Mouse (Mus musculus): ENCODE results near the gene Radil. TPM values are rescaled to one million over a fixed set of nuclear protein-coding genes. Genes with fewer than 3 reads are reported as not detected.

Gene Radil
- polyA plus RNA-seq, 1 experiment: 0.82 TPM

DNA sequence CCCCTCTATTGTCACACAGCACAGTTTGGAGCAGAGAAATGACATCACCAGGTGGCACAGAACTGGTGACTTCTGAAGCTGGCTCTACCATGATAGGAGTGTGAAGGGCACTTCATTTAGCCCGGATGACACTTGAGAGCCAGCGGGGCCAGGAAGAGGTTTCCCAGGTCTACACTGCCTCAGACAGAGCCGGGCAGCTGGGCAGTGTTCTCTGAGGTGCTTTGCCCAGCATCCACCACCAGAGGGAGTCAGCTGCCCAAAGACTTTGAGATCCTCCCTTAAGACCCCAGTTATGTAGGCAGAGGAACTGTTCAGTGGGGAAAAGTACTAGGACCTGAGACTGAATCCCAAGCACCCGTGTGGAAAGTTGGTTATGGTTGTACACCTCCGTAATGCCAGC lies 30.6 kb upstream of the Radil start:
- 15% methylated on average over 5 of the region's 5 CpGs for WGBS
- no peaks in the 10 kb centered on the region for H3K27me3 ChIP-seq (ENCODE audit: control insufficient read depth, insufficient read depth, low read length)
- no peaks in the 10 kb centered on the region for H3K36me3 ChIP-seq (ENCODE audit: control insufficient read depth, insufficient read depth, low read length)

DNA sequence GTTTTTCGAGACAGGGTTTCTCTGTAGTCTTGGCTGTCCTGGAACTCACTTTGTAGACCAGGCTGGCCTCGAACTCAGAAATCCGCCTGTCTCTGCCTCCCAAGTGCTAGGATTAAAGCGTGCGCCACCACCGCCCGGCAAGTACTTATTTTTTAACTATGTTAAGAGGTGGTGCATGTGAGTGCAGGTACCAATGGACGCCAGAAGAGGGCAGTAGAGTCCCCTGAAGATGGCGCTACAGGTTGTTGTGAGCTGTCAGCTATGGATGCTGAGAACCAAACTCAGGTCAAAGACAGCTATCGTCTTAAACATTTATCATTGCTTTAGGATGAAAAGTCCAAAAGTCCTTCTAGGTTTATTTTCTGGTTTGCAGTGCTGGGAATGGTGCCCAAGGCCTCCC lies 27.3 kb upstream of the Radil start:
- no peak overlapping the region for H3K27ac ChIP-seq (ENCODE audit: insufficient read depth, low read depth, low read length)
- H3K4me1 ChIP-seq (ENCODE audit: control insufficient read depth, insufficient read depth, insufficient read length, low read length): no peaks in the 10 kb centered on the region
- H3K4me3 ChIP-seq (ENCODE audit: low read depth, low read length): no peak overlapping the region
- TF ChIP-seq CTCF (IDR thresholded peaks at IDR 0.05; ENCODE audit: extremely low read depth, insufficient read length, insufficient replicate concordance, low read depth, low read length) (peak; percentile 15; the same call in 1 of the 2 replicates), POLR2A (IDR thresholded peaks at IDR 0.05; ENCODE audit: low read depth, low read length) (no peak)
- 87% methylated on average over 10 of the region's 10 CpGs for WGBS
- H3K36me3 ChIP-seq (ENCODE audit: control insufficient read depth, insufficient read depth, low read length): no peaks in the 10 kb centered on the region
- H3K27me3 ChIP-seq (ENCODE audit: control insufficient read depth, insufficient read depth, low read length): no peaks in the 10 kb centered on the region

More for the DNA sequence above, 30.6 kb upstream of the Radil start:
- H3K4me3 ChIP-seq (ENCODE audit: low read depth, low read length): no peak overlapping the region
- TF ChIP-seq POLR2A (IDR thresholded peaks at IDR 0.05; ENCODE audit: low read depth, low read length) (no peak), CTCF (IDR thresholded peaks at IDR 0.05; ENCODE audit: extremely low read depth, insufficient read length, insufficient replicate concordance, low read depth, low read length) (peak; percentile 80; the same call in 1 of the 2 replicates)
- H3K4me1 ChIP-seq (ENCODE audit: control insufficient read depth, insufficient read depth, insufficient read length, low read length): no peaks in the 10 kb centered on the region
- H3K27ac ChIP-seq (ENCODE audit: insufficient read depth, low read depth, low read length): no peak overlapping the region

DNA sequence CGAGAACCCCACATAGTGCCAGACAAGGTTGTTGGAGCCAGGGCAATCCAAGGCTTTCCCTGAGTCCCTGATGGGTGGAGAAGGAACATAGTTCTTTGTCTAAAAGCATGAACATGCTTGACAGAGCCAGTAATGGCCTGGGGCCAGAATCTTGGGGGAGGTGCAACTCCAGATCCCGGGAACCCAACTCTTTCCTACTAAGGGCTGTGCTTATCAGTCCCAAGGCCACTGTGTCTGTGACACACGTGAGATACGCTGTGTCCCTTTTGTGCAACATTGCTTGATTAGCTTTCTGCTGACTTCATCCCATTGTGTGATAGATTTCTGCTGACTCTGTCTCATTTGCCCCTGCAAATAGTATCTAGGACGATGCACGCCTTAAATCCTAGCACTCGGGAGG lies 25.9 kb upstream of the Radil start:
- Histone ChIP-seq H3K4me3 (ENCODE audit: low read depth, low read length) (no peak overlapping the region), H3K27me3 (ENCODE audit: control insufficient read depth, insufficient read depth, low read length) (no peaks in the 10 kb centered on the region), H3K36me3 (ENCODE audit: control insufficient read depth, insufficient read depth, low read length) (no peaks in the 10 kb centered on the region), H3K4me1 (ENCODE audit: control insufficient read depth, insufficient read depth, insufficient read length, low read length) (no peaks in the 10 kb centered on the region), H3K27ac (ENCODE audit: insufficient read depth, low read depth, low read length) (no peak overlapping the region)
- TF ChIP-seq CTCF (IDR thresholded peaks at IDR 0.05; ENCODE audit: extremely low read depth, insufficient read length, insufficient replicate concordance, low read depth, low read length) (no peak), POLR2A (IDR thresholded peaks at IDR 0.05; ENCODE audit: low read depth, low read length) (no peak)
- 56% methylated on average over 7 of the region's 7 CpGs for WGBS

DNA sequence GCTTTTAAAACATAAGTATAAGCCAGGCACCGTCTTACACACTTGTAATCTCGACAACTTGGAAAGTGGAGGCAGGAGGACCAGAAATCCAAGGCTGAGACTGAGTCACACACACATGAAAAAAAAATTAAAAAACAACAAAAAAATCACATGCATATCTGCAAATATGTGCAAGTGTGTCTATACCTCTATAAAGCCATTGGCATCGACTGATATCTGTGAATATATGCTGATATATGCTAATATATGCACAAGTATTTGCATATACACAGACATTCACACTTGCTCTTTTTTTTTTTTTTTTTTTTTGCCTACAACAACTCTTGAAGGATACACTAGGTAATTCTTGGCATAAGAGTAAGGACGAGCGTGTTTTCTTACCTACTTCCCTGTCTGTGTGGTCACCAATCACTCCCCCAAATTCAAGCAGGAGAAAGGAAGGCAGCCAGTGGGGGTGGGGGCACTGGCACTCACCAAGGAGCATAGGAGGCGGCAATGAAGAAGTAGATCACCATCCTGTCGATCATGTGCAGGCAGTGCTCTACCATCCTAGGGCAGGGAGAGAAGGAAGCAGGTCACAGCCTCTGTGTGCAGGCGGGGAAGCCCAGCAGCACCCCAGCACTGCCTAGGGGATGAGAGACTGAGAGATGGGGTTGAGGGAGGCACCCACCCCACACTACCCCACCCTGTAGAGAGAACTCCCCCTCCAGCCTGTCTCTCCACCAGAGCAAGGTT lies 23.6 kb upstream of the Radil start:
- no peaks in the 10 kb centered on the region for H3K4me1 ChIP-seq (ENCODE audit: control insufficient read depth, insufficient read depth, insufficient read length, low read length)
- H3K27ac ChIP-seq (ENCODE audit: insufficient read depth, low read depth, low read length): no peak overlapping the region
- no peak overlapping the region for H3K4me3 ChIP-seq (ENCODE audit: low read depth, low read length)
- no peaks in the 10 kb centered on the region for H3K36me3 ChIP-seq (ENCODE audit: control insufficient read depth, insufficient read depth, low read length)
- TF ChIP-seq POLR2A (IDR thresholded peaks at IDR 0.05; ENCODE audit: low read depth, low read length): no peak
- TF ChIP-seq CTCF (IDR thresholded peaks at IDR 0.05; ENCODE audit: extremely low read depth, insufficient read length, insufficient replicate concordance, low read depth, low read length): no peak
- 77% methylated on average over 8 of the region's 8 CpGs for WGBS
- H3K27me3 ChIP-seq (ENCODE audit: control insufficient read depth, insufficient read depth, low read length): no peaks in the 10 kb centered on the region

DNA sequence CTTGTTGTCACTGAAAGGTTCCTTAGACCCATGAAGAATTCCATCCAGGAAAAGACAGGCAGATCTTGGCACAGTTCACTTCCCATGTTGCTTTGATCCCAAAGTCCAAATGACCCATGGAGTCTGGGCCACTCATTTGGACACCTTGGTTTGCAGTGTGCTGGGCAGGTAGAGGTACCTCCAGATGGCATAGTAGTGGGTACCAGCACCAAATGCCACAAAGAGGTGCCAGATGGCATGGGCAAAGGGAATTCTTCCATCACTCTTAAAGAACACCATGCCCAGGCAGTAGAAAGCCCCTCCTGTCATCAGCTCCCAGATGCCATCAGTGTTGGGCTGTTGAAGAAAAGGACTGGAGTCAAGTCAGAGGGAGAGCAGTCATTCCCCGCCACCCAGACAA lies 13.7 kb upstream of the Radil start:
- TF ChIP-seq CTCF (IDR thresholded peaks at IDR 0.05; ENCODE audit: extremely low read depth, insufficient read length, insufficient replicate concordance, low read depth, low read length) (no peak), POLR2A (IDR thresholded peaks at IDR 0.05; ENCODE audit: low read depth, low read length) (no peak)
- no peak overlapping the region for H3K27ac ChIP-seq (ENCODE audit: insufficient read depth, low read depth, low read length)
- no peaks in the 10 kb centered on the region for H3K36me3 ChIP-seq (ENCODE audit: control insufficient read depth, insufficient read depth, low read length)
- H3K27me3 ChIP-seq (ENCODE audit: control insufficient read depth, insufficient read depth, low read length): no peaks in the 10 kb centered on the region
- H3K4me3 ChIP-seq (ENCODE audit: low read depth, low read length): no peak overlapping the region
- 81% methylated on average over 1 of the region's 1 CpGs for WGBS
- H3K4me1 ChIP-seq (ENCODE audit: control insufficient read depth, insufficient read depth, insufficient read length, low read length): no peaks in the 10 kb centered on the region

DNA sequence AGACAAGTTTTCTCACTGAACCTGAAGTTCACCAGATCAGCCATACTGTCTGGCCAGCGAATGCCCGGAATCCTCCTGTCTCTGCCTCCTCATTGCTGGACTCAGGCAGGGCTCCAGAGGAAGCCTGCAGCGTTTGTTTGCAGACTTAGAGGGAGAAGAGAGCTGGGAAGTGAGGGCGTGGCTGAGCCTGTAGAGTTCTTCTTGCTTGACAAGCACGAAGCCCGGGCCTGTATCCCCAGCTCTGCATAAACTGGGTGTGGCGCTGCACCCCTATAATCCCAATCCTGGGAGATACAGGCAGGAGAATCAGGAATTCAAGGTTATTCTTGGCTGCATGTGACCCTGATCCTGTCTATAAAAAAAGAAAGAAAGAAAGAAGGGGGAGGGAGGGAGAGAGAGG lies 9.4 kb upstream of the Radil start:
- TF ChIP-seq CTCF (IDR thresholded peaks at IDR 0.05; ENCODE audit: extremely low read depth, insufficient read length, insufficient replicate concordance, low read depth, low read length): no peak
- TF ChIP-seq POLR2A (IDR thresholded peaks at IDR 0.05; ENCODE audit: low read depth, low read length): no peak
- H3K27me3 ChIP-seq (ENCODE audit: control insufficient read depth, insufficient read depth, low read length): no peaks in the 10 kb centered on the region
- no peak overlapping the region for H3K4me3 ChIP-seq (ENCODE audit: low read depth, low read length)
- H3K27ac ChIP-seq (ENCODE audit: insufficient read depth, low read depth, low read length): no peak overlapping the region
- no peaks in the 10 kb centered on the region for H3K4me1 ChIP-seq (ENCODE audit: control insufficient read depth, insufficient read depth, insufficient read length, low read length)
- H3K36me3 ChIP-seq (ENCODE audit: control insufficient read depth, insufficient read depth, low read length): no peaks in the 10 kb centered on the region
- WGBS: 40% methylated on average over 7 of the region's 7 CpGs

GRCm38 (mm10) chr5:142557397-142558067 lies 6.6 kb upstream of the Radil start:
- Histone ChIP-seq H3K27me3 (ENCODE audit: control insufficient read depth, insufficient read depth, low read length) (no peaks in the 10 kb centered on the region), H3K36me3 (ENCODE audit: control insufficient read depth, insufficient read depth, low read length) (no peaks in the 10 kb centered on the region), H3K27ac (ENCODE audit: insufficient read depth, low read depth, low read length) (no peak overlapping the region), H3K4me3 (ENCODE audit: low read depth, low read length) (no peak overlapping the region), H3K4me1 (ENCODE audit: control insufficient read depth, insufficient read depth, insufficient read length, low read length) (no peaks in the 10 kb centered on the region)
- 35% methylated on average over 21 of the region's 21 CpGs for WGBS
- TF ChIP-seq CTCF (IDR thresholded peaks at IDR 0.05; ENCODE audit: extremely low read depth, insufficient read length, insufficient replicate concordance, low read depth, low read length) (peak; percentile 70; the same call in 1 of the 2 replicates), POLR2A (IDR thresholded peaks at IDR 0.05; ENCODE audit: low read depth, low read length) (no peak)
